Mouse (Mus musculus) MEL (cell line): ENCODE data around the gene Pspc1. TPM values are rescaled to one million over a fixed set of nuclear protein-coding genes. Genes with fewer than 3 reads are reported as not detected.
"Not testable (repeated sequence)": the region's sequence is repeated elsewhere in the genome, so short reads cannot be mapped to it uniquely, and the experiment has no call there.

ENCODE experiments used
- DNase-seq: peaks from one replicate; pipeline ENCODE4 v3.0.0; 2011; ENCODE audit warnings: low read depth, low spot score
- H3K27ac ChIP-seq: 2 replicates; pipeline ENCODE4 v1.5.1; 2012; ENCODE audit warnings: low read depth, mild to moderate bottlenecking, control low read depth, low read length, moderate library complexity; ENCODE audit not compliant: control insufficient read depth
- H3K27me3 ChIP-seq, 2 experiments: fragments of 150-350 bp in 1 of 2; sonication (generic) in 1 of 2; 2 replicates each; pipeline ENCODE4 v1.6.1; 2012; ENCODE audit warnings: low read length in 2 of 2, mild to moderate bottlenecking in 2 of 2, improper control_type of control experiment in 1 of 2, moderate library complexity in 1 of 2; ENCODE audit not compliant: insufficient read depth in 2 of 2, control insufficient read depth in 1 of 2
- H3K36me3 ChIP-seq, 2 experiments: 2 replicates each; pipeline ENCODE4 v1.6.1; 2012 to 2014; ENCODE audit warnings: low read length in 2 of 2, improper control_type of control experiment in 1 of 2, inconsistent platforms in 1 of 2, mild to moderate bottlenecking in 1 of 2; ENCODE audit not compliant: insufficient read depth in 2 of 2, control insufficient read depth in 1 of 2
- H3K4me1 ChIP-seq, 2 experiments: fragments of 150-350 bp in 1 of 2; sonication (generic) in 1 of 2; 2 replicates each; pipeline ENCODE4 v1.6.1; 2012; ENCODE audit warnings: low read length in 2 of 2, improper control_type of control experiment in 1 of 2, mild to moderate bottlenecking in 1 of 2; ENCODE audit not compliant: insufficient read depth in 2 of 2, control insufficient read depth in 1 of 2
- H3K4me3 ChIP-seq, 2 experiments: fragments of 150-350 bp in 1 of 2; sonication (generic) in 1 of 2; 2 replicates each; pipeline ENCODE4 v1.5.1; 2012; ENCODE audit warnings: low read depth in 2 of 2, low read length in 2 of 2, mild to moderate bottlenecking in 2 of 2, moderate library complexity in 2 of 2, control low read depth in 1 of 2, improper control_type of control experiment in 1 of 2; ENCODE audit not compliant: control insufficient read depth in 1 of 2, insufficient read depth in 1 of 2
- H3K79me2 ChIP-seq: 2 replicates; pipeline ENCODE4 v1.6.1; 2012; ENCODE audit warnings: mild to moderate bottlenecking, low read length, moderate library complexity; ENCODE audit not compliant: control insufficient read depth, poor library complexity, insufficient read depth
- H3K9ac ChIP-seq: 2 replicates; pipeline ENCODE4 v1.6.1; 2012; ENCODE audit warnings: low read depth, mild to moderate bottlenecking, control low read depth, low read length, moderate library complexity; ENCODE audit not compliant: control insufficient read depth, poor library complexity, severe bottlenecking
- H3K9me3 ChIP-seq: fragments of 150-350 bp; sonication (generic); replicated peaks from 2 replicates; pipeline ENCODE4 v1.6.1; 2012; ENCODE audit warnings: mild to moderate bottlenecking, low read length, improper control_type of control experiment, moderate library complexity; ENCODE audit not compliant: insufficient read depth
- CTCF ChIP-seq, 3 experiments: IDR thresholded peaks in 2 of 3; conservative IDR thresholded peaks in 1 of 3; 2 replicates each; pipeline ENCODE4 v1.5.1; 2011 to 2012; ENCODE audit warnings: low read length in 3 of 3, low read depth in 2 of 3, mild to moderate bottlenecking in 2 of 3, improper control_type of control experiment in 1 of 3, inconsistent platforms in 1 of 3, mixed read lengths in 1 of 3, moderate library complexity in 1 of 3; ENCODE audit not compliant: control insufficient read depth in 1 of 3, insufficient read depth in 1 of 3, poor library complexity in 1 of 3, severe bottlenecking in 1 of 3
- GATA1 ChIP-seq: IDR thresholded peaks from 2 replicates; pipeline ENCODE4 v1.6.1; 2011; ENCODE audit warnings: low read depth, low read length, improper control_type of control experiment
- MEF2A ChIP-seq: IDR thresholded peaks from 2 replicates; pipeline ENCODE4 v1.6.1; 2014; ENCODE audit warnings: low read depth, mild to moderate bottlenecking, inconsistent platforms, low read length, improper control_type of control experiment; ENCODE audit not compliant: poor library complexity, insufficient replicate concordance, severe bottlenecking; ENCODE audit errors: extremely low read depth
- NRF1 ChIP-seq: IDR thresholded peaks from 2 replicates; pipeline ENCODE4 v1.6.1; 2014; ENCODE audit warnings: low read depth, mild to moderate bottlenecking, inconsistent platforms, low read length, improper control_type of control experiment, moderate library complexity; ENCODE audit not compliant: poor library complexity, insufficient read depth, severe bottlenecking
- RAD21 ChIP-seq: IDR thresholded peaks from 2 replicates; pipeline ENCODE4 v1.6.1; 2011; ENCODE audit warnings: mild to moderate bottlenecking, low read depth, low read length, improper control_type of control experiment
- SMC3 ChIP-seq: IDR thresholded peaks from 2 replicates; pipeline ENCODE4 v1.6.1; 2011; ENCODE audit warnings: low read depth, low read length, improper control_type of control experiment
- ZNF384 ChIP-seq: IDR thresholded peaks from 2 replicates; pipeline ENCODE4 v1.6.1; 2012; ENCODE audit warnings: low read depth, mild to moderate bottlenecking, inconsistent platforms, low read length, improper control_type of control experiment
- polyA plus RNA-seq, 2 experiments: library from polyadenylated mRNA; stranded (reverse) in 1 of 2; unstranded in 1 of 2; fragments of >175 nt in 1 of 2; fragments of >200 nt in 1 of 2; gene quantifications; 2 replicates each; pipeline versions ENCODE4 v1.2.1 to v1.2.4; 2012; ENCODE audit warnings: low replicate concordance in 2 of 2, low read depth in 1 of 2; ENCODE audit not compliant: insufficient read length in 2 of 2, insufficient read depth in 1 of 2, missing spikeins in 1 of 2
- total RNA-seq: library from RNA; depleted of rRNA; stranded (reverse); fragments of 300-350 nt; gene quantifications from 2 replicates; pipeline ENCODE4 v1.2.3, GENCODE M21; 2012

Pspc1 gene
- total and polyA plus RNA-seq, 3 experiments = 36.1 to 68.2 (median 48.8) TPM

GRCm38 (mm10) chr14:56766438-56766837 lies 11.7 kb downstream of the Pspc1 start:
- peak; percentile 50; the same call in 1 of the 2 replicates for TF ChIP-seq ZNF384
- not testable (repeated sequence) for DNase-seq, H3K27ac ChIP-seq, H3K9ac ChIP-seq, H3K9me3 ChIP-seq, H3K4me1 ChIP-seq, H3K4me3 ChIP-seq, H3K27me3 ChIP-seq
- peaks cover 25% of the 10 kb centered on the region; the same call in 1 of the 2 replicates for H3K79me2 ChIP-seq
- peaks cover 4 to 46% of the 10 kb centered on the region in 2 experiments for H3K36me3 ChIP-seq

- not testable (repeated sequence) for H3K9ac ChIP-seq
- H3K79me2 ChIP-seq = peaks cover 19% of the 10 kb centered on the region; the same call in 1 of the 2 replicates
Measured at GRCm38 (mm10) chr14:56765117-56765516, 13.0 kb downstream of the Pspc1 start.

DNA sequence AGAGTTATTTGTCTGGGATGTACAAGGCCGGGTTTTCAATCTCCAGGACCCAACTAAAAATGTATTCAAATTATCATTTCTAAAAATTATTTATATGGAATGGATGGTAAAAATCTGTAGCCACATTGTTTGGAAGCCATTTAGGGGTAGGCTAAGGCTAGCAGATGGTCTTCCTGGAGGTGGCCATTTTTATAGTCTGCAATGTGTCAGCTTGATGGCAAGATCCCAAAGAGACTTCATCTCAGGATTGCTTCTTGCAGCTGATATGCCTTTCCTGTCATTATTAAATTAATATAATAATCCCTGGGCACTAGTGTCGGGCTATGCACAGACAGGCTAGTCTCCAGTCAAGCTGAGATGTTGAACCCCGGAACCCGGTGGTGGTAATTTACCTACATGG lies 26.8 kb downstream of the Pspc1 start:
- Histone ChIP-seq H3K9me3 (no peaks in the 10 kb centered on the region), H3K9ac (no peak overlapping the region), H3K36me3 (peaks cover 0 to 44% of the 10 kb centered on the region in 2 experiments; a peak in 3 of 4 replicates), H3K27ac (no peak overlapping the region), H3K4me3 (no peak overlapping the region), H3K27me3 (no peaks in the 10 kb centered on the region), H3K79me2 (no peaks in the 10 kb centered on the region), H3K4me1 (no peaks in the 10 kb centered on the region)
- DNase-seq = no peak
- TF ChIP-seq GATA1 = no peak
- no peak for TF ChIP-seq NRF1

More at GRCm38 (mm10) chr14:56765117-56765516, 13.0 kb downstream of the Pspc1 start:
- H3K27me3 ChIP-seq, H3K27ac ChIP-seq, H3K4me3 ChIP-seq, H3K9me3 ChIP-seq, H3K4me1 ChIP-seq, DNase-seq: not testable (repeated sequence)
- H3K36me3 ChIP-seq = peaks cover 4 to 49% of the 10 kb centered on the region in 2 experiments

DNA sequence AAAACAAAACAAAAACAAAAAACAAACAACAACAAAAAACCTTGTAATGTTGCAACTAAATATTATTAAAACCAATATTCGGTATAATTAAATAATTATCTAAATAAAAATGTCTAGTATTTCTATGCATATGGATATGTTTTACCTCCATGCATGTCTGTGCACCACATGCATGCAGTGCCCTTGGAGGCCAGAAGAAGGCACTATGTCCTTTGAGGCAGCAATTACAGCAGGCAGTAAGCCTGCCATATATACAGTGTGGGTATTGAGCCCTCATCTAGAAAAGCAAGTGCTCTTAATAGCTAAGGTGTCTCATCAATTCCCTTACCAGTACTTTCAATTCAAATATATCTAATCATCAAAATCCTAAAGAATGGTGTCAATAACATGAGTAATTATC lies 37.9 kb downstream of the Pspc1 start:
- H3K9me3 ChIP-seq = no peaks in the 10 kb centered on the region
- H3K4me1 ChIP-seq = no peaks in the 10 kb centered on the region
- H3K79me2 ChIP-seq = 0 out of 2 replicates have a peak, but pooled peaks cover 1% of the 10 kb centered on the region
- H3K36me3 ChIP-seq = peaks cover 0 to 43% of the 10 kb centered on the region in 2 experiments; a peak in 2 of 4 replicates
- no peaks in the 10 kb centered on the region for H3K27me3 ChIP-seq
- TF ChIP-seq MEF2A (no peak), CTCF (IDR thresholded peaks at IDR 0.05 in 2 of 3, conservative IDR thresholded peaks at IDR 0.05 in 1 of 3; ENCODE audit: control insufficient read depth in 1 of 3, insufficient read depth in 1 of 3, low read depth in 2 of 3, low read length in 3 of 3, poor library complexity in 1 of 3, severe bottlenecking in 1 of 3) (peak; percentile 31 to 41 (median 33)), RAD21 (peak; percentile 15), SMC3 (peak; percentile 42)
- H3K9ac ChIP-seq = no peak overlapping the region
- H3K27ac ChIP-seq = no peak overlapping the region
- no peak overlapping the region for H3K4me3 ChIP-seq
- peak; percentile 46 for DNase-seq
